Mouse (Mus musculus): ENCODE measurements at regions not wholly inside any gene's neighbourhood (a gene's known extent, or its start where the extent isn't known, plus 50 kb on each side); places are given as distances from the start of the nearest gene placed in this dataset.

- TF ChIP-seq POLR2A (IDR thresholded peaks at IDR 0.05; ENCODE audit: low read depth, low read length), result no peak
- no peak for TF ChIP-seq CTCF (IDR thresholded peaks at IDR 0.05; ENCODE audit: extremely low read depth, insufficient read length, insufficient replicate concordance, low read depth, low read length)
These were observed 263.1 kb upstream of the Pfn2 start for GRCm38 (mm10) chr3:58110911-58111476.

Data from small intestine, adult 2 months (tissue).